Mouse (Mus musculus) kidney, adult 2 months (tissue): ENCODE measurements around the gene Slc13a4. TPM values are rescaled to one million over a fixed set of nuclear protein-coding genes. Genes with fewer than 3 reads are reported as not detected.

Source experiments
- DNase-seq: peaks from one replicate; pipeline ENCODE4 v3.0.0; 2021
- H3K27ac ChIP-seq: fragments of 200-500 bp; 2 replicates; pipeline ENCODE4 v1.5.1; 2012; ENCODE audit warnings: low read depth, low read length, control low read depth, inconsistent platforms; ENCODE audit not compliant: insufficient read depth
- H3K27me3 ChIP-seq: fragments of 200-500 bp; replicated peaks from 2 replicates; pipeline ENCODE4 v1.6.1; 2012; ENCODE audit warnings: mild to moderate bottlenecking, moderate library complexity, low read length, inconsistent platforms; ENCODE audit not compliant: control insufficient read depth, insufficient read depth
- H3K36me3 ChIP-seq: fragments of 200-500 bp; 2 replicates; pipeline ENCODE4 v1.6.1; 2012; ENCODE audit warnings: mild to moderate bottlenecking, moderate library complexity, low read length, inconsistent platforms; ENCODE audit not compliant: control insufficient read depth, insufficient read depth
- H3K4me1 ChIP-seq: fragments of 200-500 bp; 2 replicates; pipeline ENCODE4 v1.6.1; 2011; ENCODE audit warnings: low read length; ENCODE audit not compliant: control insufficient read depth, insufficient read depth
- H3K4me3 ChIP-seq: fragments of 200-500 bp; 2 replicates; pipeline ENCODE4 v1.5.1; 2011; ENCODE audit warnings: mild to moderate bottlenecking, low read depth, low read length, control low read depth; ENCODE audit not compliant: insufficient read depth
- CTCF ChIP-seq: fragments of 200-500 bp; conservative IDR thresholded peaks from 2 replicates; pipeline ENCODE4 v1.5.1; 2011; ENCODE audit warnings: low read depth, mild to moderate bottlenecking, control low read depth, low read length, moderate library complexity, mixed read lengths; ENCODE audit not compliant: insufficient read depth, insufficient read length
- POLR2A ChIP-seq: fragments of 200-500 bp; IDR thresholded peaks from one replicate; pipeline ENCODE4 v1.6.1; 2011; ENCODE audit warnings: low read depth, low read length, control low read depth
- whole genome bisulfite sequencing: fragments of 180-500 bp; shearing (Covaris S2); methylation state at CpG from one replicate; pipeline ENCODE4 v1.1.7; 2018; 5-methylcytosine and 5-hydroxymethylcytosine counted together
- polyA plus RNA-seq: library from polyadenylated mRNA; depleted of rRNA; stranded (reverse); fragments of >200 nt; gene quantifications from 2 replicates; pipeline ENCODE4 v1.2.3, GENCODE M21; 2012

Gene Slc13a4
- polyA plus RNA-seq, 1 experiment, result 5.2 TPM

DNA sequence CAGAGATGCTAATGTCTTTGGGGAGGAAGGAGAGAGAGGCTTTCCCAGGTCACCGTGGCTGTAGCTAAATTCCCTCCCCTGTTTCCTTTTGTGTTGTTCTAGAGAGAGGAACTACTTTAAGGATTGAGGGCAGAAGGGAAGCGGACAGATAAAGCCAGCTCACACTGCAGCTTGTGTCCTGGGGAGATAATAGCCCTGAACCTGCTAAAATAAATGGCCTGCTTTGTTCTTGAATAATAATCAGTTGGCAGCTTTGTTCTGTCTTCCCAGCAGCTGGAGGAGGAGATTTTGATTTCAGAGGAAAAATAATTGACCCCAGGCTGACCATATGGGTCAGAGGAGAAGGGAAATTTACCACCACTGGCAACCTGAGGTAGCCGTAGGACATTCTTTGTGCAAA lies 30.7 kb upstream of the Slc13a4 start:
- no peaks in the 10 kb centered on the region for H3K4me1 ChIP-seq
- no peaks in the 10 kb centered on the region for H3K36me3 ChIP-seq
- no peak overlapping the region for H3K27ac ChIP-seq
- no peaks in the 10 kb centered on the region for H3K27me3 ChIP-seq
- no peak overlapping the region for H3K4me3 ChIP-seq
- 42% methylated on average over 3 of the region's 3 CpGs for whole genome bisulfite sequencing
- TF ChIP-seq CTCF (no peak), POLR2A (no peak)
- no peak for DNase-seq

DNA sequence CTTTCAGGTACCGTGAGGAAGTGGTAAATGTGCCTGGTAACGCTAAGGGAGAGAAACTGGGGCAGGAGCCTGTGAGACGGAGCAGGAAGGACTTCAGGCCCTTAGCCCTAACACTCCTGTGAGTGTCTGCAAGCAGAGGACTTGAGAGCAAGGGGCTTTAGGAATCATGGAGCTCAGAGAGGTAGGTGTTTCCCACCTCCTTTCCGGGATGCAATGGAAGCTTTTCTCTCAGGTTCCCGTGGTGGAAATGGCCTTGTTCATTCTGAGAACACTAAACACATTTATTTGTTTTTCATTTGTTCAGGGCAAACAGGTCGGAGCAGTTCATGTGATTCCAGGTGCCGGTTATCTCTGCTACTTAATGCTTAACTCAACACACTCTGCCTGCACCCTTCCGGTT lies 29.9 kb upstream of the Slc13a4 start:
- H3K4me1 ChIP-seq, result no peaks in the 10 kb centered on the region
- TF ChIP-seq POLR2A, result no peak
- TF ChIP-seq CTCF, result no peak
- no peaks in the 10 kb centered on the region for H3K27me3 ChIP-seq
- no peak for DNase-seq
- no peaks in the 10 kb centered on the region for H3K36me3 ChIP-seq
- H3K4me3 ChIP-seq, result no peak overlapping the region
- no peak overlapping the region for H3K27ac ChIP-seq
- WGBS, result 81% methylated on average over 8 of the region's 8 CpGs

DNA sequence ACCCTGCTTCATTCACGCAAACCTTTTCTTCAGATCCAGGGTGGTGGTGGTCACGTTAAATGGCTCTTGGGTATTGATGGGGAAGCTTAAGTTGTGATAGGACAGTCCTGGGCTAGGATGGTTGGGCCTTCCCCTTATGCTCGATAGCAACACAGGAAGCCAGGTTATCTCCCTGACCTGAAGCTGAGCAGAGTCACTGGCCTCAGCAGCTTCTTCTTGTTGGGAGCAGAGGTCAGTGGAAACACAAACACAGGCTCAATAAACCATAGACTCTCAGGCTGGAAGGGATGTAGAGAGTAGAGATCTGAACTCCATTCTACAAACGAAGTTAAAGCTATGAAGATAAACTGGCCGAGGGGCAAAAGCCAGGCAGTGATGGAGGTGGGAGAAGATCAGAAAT lies 27.5 kb upstream of the Slc13a4 start:
- peak overlapping the region; percentile 45; the same call in 1 of the 2 replicates for H3K27ac ChIP-seq
- WGBS, result 41% methylated on average over 5 of the region's 5 CpGs
- H3K27me3 ChIP-seq, result no peaks in the 10 kb centered on the region
- H3K36me3 ChIP-seq, result no peaks in the 10 kb centered on the region
- TF ChIP-seq POLR2A (no peak), CTCF (no peak)
- no peaks in the 10 kb centered on the region for H3K4me1 ChIP-seq
- H3K4me3 ChIP-seq, result no peak overlapping the region
- peak; percentile 62 for DNase-seq

DNA sequence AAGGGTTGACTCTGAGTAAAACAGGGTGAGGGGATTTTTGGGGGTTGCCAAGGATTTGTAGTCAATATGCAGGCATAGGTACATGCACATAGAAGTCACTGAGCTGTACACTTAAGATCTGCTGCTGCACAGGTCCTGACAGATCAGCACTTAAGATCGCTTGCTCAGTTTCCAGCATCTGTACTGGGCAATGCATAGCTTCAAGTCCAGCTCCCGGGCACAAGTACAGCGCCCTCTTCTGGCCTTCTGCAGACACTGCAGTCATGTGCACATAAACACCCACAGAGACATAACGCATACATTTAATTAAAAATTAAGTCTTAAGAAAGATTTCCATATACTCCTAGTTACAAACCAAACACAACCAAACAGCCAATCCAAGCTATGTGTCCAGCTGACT lies 26.3 kb upstream of the Slc13a4 start:
- WGBS, result 82% methylated on average over 4 of the region's 4 CpGs
- no peaks in the 10 kb centered on the region for H3K36me3 ChIP-seq
- no peak overlapping the region for H3K27ac ChIP-seq
- no peaks in the 10 kb centered on the region for H3K27me3 ChIP-seq
- no peaks in the 10 kb centered on the region for H3K4me1 ChIP-seq
- DNase-seq, result no peak
- H3K4me3 ChIP-seq, result no peak overlapping the region
- TF ChIP-seq POLR2A, result no peak
- peak; percentile 28; the same call in 1 of the 2 replicates for TF ChIP-seq CTCF

DNA sequence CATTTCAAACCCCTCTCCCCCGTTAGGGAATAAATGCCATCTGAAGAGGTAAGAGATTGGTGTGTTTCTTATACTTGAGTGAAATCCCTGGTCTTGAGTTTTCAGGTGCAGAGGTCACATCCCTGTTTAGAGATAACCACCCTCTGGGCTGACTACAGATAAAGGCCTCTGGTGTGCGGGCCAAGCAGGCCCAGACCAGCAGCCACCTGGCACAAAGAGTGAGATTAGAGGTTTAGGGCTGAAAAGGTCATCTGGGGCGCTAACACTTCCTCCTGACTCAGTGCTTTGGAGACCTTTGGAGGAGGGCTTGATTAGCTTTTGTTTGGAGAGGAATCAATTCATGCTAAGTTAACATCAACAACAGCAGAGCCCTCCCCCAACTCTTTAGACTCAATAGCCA lies 25.7 kb upstream of the Slc13a4 start:
- no peak for DNase-seq
- Histone ChIP-seq H3K4me3 (no peak overlapping the region), H3K4me1 (no peaks in the 10 kb centered on the region), H3K27me3 (no peaks in the 10 kb centered on the region), H3K27ac (no peak overlapping the region), H3K36me3 (no peaks in the 10 kb centered on the region)
- TF ChIP-seq CTCF (no peak), POLR2A (no peak)
- 80% methylated on average over 3 of the region's 3 CpGs for WGBS

DNA sequence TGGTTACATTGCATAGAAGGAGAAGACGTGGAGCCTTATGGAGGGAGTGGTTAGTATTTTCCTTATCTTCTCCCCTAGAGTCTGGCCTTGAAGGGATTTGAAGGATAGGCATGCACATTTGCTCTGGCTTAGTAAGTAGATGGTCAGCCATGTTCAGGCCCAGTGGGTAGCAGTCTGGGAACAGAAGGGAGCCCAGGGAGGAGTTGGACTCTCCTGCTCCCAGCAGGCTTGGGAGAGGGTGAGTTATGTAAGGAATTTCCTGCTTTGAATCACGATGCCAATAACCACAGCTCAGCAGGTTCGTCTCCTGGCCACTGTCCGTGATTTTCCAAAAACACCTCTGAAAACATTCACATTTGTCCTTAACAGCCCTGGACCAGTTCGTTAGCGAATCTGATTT lies 22.9 kb upstream of the Slc13a4 start:
- Histone ChIP-seq H3K36me3 (no peaks in the 10 kb centered on the region), H3K4me3 (no peak overlapping the region), H3K27me3 (no peaks in the 10 kb centered on the region), H3K4me1 (no peaks in the 10 kb centered on the region), H3K27ac (no peak overlapping the region)
- TF ChIP-seq CTCF (no peak), POLR2A (no peak)
- DNase-seq, result peak; percentile 39
- WGBS, result 46% methylated on average over 6 of the region's 6 CpGs

DNA sequence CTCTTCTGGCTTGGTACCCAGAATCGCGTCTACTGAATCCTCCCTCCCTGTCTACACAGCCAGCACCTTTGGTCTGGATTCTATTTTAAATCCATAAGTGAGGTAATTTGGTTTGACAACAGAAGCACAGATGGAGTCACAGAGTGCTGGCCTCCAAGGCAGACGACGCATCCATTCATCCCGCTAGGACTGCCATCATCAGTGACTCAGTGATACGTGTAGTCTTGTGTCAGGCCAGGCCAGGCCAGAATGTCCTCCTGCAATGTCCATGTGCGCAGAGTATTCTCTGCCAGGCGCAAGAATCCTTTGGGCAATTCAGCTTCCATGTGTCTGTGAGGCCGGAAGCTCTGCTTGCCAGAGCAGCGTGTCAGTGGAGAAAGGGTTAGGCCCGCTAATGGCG lies 22.0 kb upstream of the Slc13a4 start:
- Histone ChIP-seq H3K27ac (no peak overlapping the region), H3K36me3 (no peaks in the 10 kb centered on the region), H3K4me3 (no peak overlapping the region), H3K27me3 (no peaks in the 10 kb centered on the region), H3K4me1 (no peaks in the 10 kb centered on the region)
- 96% methylated on average over 12 of the region's 12 CpGs for WGBS
- DNase-seq, result no peak
- TF ChIP-seq CTCF, result no peak
- no peak for TF ChIP-seq POLR2A

DNA sequence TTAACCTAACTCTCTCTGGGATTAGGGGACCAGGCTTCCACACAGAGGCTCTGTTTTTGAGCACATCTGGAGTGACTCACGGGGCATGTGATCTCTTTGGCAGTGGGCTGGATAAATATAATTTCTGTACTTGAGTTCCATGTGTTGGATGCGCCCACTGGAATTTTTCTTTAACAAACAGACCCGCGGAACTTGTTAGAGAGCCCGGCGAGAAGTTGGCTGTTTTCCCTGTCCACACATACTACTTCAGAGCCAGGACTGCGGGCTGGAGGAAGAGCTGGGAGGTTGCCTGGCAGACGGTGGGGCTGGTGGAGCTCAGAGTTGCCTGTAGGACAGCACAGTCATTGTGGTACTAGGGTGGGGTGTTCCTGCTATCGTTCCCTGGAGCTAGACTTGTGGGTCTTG lies 18.2 kb upstream of the Slc13a4 start, which contains the start of gene Fam180a:
Gene Fam180a, minus strand, starts transcription at position 31 of the 405 bp plus-strand sequence.
- peak; percentile 38 for DNase-seq
- Histone ChIP-seq H3K36me3 (no peaks in the 10 kb centered on the region), H3K27ac (no peak within 1 kb of the TSS), H3K4me1 (no peaks in the 10 kb centered on the region), H3K4me3 (no peak within 1 kb of the TSS), H3K27me3 (no peaks in the 10 kb centered on the region)
- WGBS, result 68% methylated on average over 9 of the region's 9 CpGs
- TF ChIP-seq CTCF (no peak), POLR2A (no peak)
